Mouse (Mus musculus): Measurements from ENCODE around the gene Pla2g4f. TPM values are rescaled to one million over a fixed set of nuclear protein-coding genes. Genes with fewer than 3 reads are reported as not detected.

Pla2g4f gene
- polyA plus RNA-seq, 1 experiment: 0.04 TPM

GRCm38 (mm10) chr2:120252644-120253043 lies 61.3 kb downstream of the Pla2g4f start:
- H3K36me3 ChIP-seq (replicated peaks; ENCODE audit: low read length): no peaks in the 10 kb centered on the region
- no peak for TF ChIP-seq GATA1 (IDR thresholded peaks at IDR 0.05; ENCODE audit: borderline replicate concordance, low read length)
- no peak for TF ChIP-seq FLI1 (IDR thresholded peaks at IDR 0.05; ENCODE audit: low read length)
- H3K4me1 ChIP-seq: no peaks in the 10 kb centered on the region
- no peak overlapping the region for H3K4me3 ChIP-seq (replicated peaks)
- H3K9me3 ChIP-seq: peaks cover 12% of the 10 kb centered on the region
- H3K27me3 ChIP-seq (replicated peaks): peaks cover 14% of the 10 kb centered on the region

Other genes starting within 250 kb of the Pla2g4f start
- gene Ehd4, start 159.6 kb downstream of the Pla2g4f start, polyA plus RNA-seq (2012; ENCODE audit: insufficient read depth, low replicate concordance): 55.8 and 61.8 TPM in 2 replicates
- 0.07 TPM in 1 of 2 replicates, not detected in the other for gene Pla2g4e, start 68.8 kb downstream of the Pla2g4f start, polyA plus RNA-seq (2012; ENCODE audit: insufficient read depth, low replicate concordance)
- gene Pla2g4d, start 25.0 kb downstream of the Pla2g4f start, polyA plus RNA-seq (2012; ENCODE audit: insufficient read depth, low replicate concordance): 0.03 TPM in 1 of 2 replicates, not detected in the other
- 2.0 and 4.7 TPM in 2 replicates for gene Vps39, start 39.0 kb upstream of the Pla2g4f start, polyA plus RNA-seq (2012; ENCODE audit: insufficient read depth, low replicate concordance)
- gene Ganc, start 89.7 kb upstream of the Pla2g4f start, polyA plus RNA-seq (2012; ENCODE audit: insufficient read depth, low replicate concordance): 0.86 TPM in 1 of 2 replicates, not detected in the other
- gene Tmem87a, start 89.9 kb upstream of the Pla2g4f start, polyA plus RNA-seq (2012; ENCODE audit: insufficient read depth, low replicate concordance): 0.91 TPM in 1 of 2 replicates, not detected in the other
- 9.7 and 29.4 TPM in 2 replicates for gene Capn3, start 141.9 kb upstream of the Pla2g4f start, polyA plus RNA-seq (2012; ENCODE audit: insufficient read depth, low replicate concordance)
- 1.5 and 7.7 TPM in 2 replicates for gene Zfp106, start 249.7 kb upstream of the Pla2g4f start, polyA plus RNA-seq (2012; ENCODE audit: insufficient read depth, low replicate concordance)